Mouse (Mus musculus) cerebellum, postnatal 36 days (tissue): ENCODE data around the gene Dennd4a.
A peak's percentile ranks its signal among the peaks of the same experiment; 100 is the strongest.

ENCODE experiments used
- DNase-seq, 2 experiments: peaks; one replicate each; pipeline ENCODE4 v3.0.0; 2021 to 2022; ENCODE audit warnings: mixed read lengths in 2 of 2

Dennd4a gene

GRCm38 (mm10) chr9:64790673-64791660 lies 20.2 kb upstream of the Dennd4a start:
- no peak for DNase-seq

- no peak for DNase-seq
Measured at GRCm38 (mm10) chr9:64791676-64792075, 19.5 kb upstream of the Dennd4a start.

- DNase-seq: no peak
Measured at GRCm38 (mm10) chr9:64792379-64793274, 18.5 kb upstream of the Dennd4a start.

- DNase-seq: no peak
Measured at GRCm38 (mm10) chr9:64793275-64793590, 17.9 kb upstream of the Dennd4a start.

- DNase-seq: no peak
Measured at GRCm38 (mm10) chr9:64793794-64794193, 17.3 kb upstream of the Dennd4a start.

- DNase-seq: no peak
Measured at GRCm38 (mm10) chr9:64794448-64795420, 16.4 kb upstream of the Dennd4a start.

GRCm38 (mm10) chr9:64795846-64796615 lies 15.1 kb upstream of the Dennd4a start:
- no peak for DNase-seq

GRCm38 (mm10) chr9:64797392-64797791 lies 13.7 kb upstream of the Dennd4a start:
- DNase-seq: no peak

- DNase-seq: no peak
Measured at GRCm38 (mm10) chr9:64798099-64798498, 13.0 kb upstream of the Dennd4a start.

- no peak for DNase-seq
Measured at GRCm38 (mm10) chr9:64798859-64799258, 12.3 kb upstream of the Dennd4a start.

- no peak for DNase-seq
Measured at GRCm38 (mm10) chr9:64799504-64799903, 11.6 kb upstream of the Dennd4a start.

- DNase-seq: no peak
Measured at GRCm38 (mm10) chr9:64802561-64802960, 8.6 kb upstream of the Dennd4a start.

GRCm38 (mm10) chr9:64803373-64804214 lies 7.5 kb upstream of the Dennd4a start:
- DNase-seq: no peak

- DNase-seq: no peak
Measured at GRCm38 (mm10) chr9:64805875-64806274, 5.3 kb upstream of the Dennd4a start.

- DNase-seq: no peak
Measured at GRCm38 (mm10) chr9:64806335-64807060, 4.6 kb upstream of the Dennd4a start.

GRCm38 (mm10) chr9:64807061-64807808 lies 3.9 kb upstream of the Dennd4a start:
- no peak for DNase-seq

- DNase-seq: no peak
Measured at GRCm38 (mm10) chr9:64809851-64810250, 1.3 kb upstream of the Dennd4a start.

GRCm38 (mm10) chr9:64811538-64812474 lies 666 bp downstream of the Dennd4a start:
- DNase-seq: peak; percentile 64 to 65
